In the genomic region with DNA sequence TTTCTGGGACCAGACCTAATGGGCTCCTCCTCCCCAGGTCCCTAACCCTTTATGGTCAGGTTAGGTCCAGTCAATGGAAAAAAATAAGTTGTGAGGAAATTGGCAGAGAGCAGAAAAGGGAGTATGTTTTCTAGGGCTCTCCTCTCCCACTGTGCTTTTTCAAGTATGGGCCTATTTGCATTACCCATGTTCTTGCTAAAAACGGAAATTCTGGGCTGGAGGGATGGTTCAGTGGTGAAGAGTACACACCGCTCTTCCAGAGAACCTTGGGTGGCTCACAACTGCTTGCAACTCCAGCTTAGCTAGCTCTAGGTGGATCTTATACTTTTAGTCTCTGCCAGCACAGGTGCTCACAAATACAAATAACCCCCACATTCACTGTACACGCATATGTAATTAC, we compare ENCODE assay signal across 29 mouse cellular contexts.
"Had no signal": no experiment of that assay in that cellular context is flagged by ENCODE, and none has a peak within 500 bp of the region (broad histone marks: within the 10 kb centered on the region; RNA-seq: fewer than 3 reads in every experiment).

No protein-coding gene starts in this region.

- H3K27me3 ChIP-seq: limb, embryonic 12.5 days; limb, embryonic 13.5 days; limb, embryonic 15.5 days; lung, embryonic 15.5 days; midbrain, embryonic 12.5 days; midbrain, embryonic 13.5 days; midbrain, embryonic 15.5 days; neural tube, embryonic 12.5 days had no signal

- H3K4me2 ChIP-seq: limb, embryonic 12.5 days; limb, embryonic 13.5 days; limb, embryonic 15.5 days; liver, embryonic 12.5 days; liver, embryonic 13.5 days; liver, embryonic 15.5 days; lung, embryonic 14.5 days; lung, embryonic 15.5 days; midbrain, embryonic 11.5 days; midbrain, embryonic 12.5 days; midbrain, embryonic 13.5 days; midbrain, embryonic 15.5 days; neural tube, embryonic 12.5 days had no signal

- ATAC-seq: liver, embryonic 12.5 days; liver, postnatal 0 days; midbrain, embryonic 13.5 days; midbrain, embryonic 15.5 days; midbrain, embryonic 16.5 days had no signal

- H3K36me3 ChIP-seq: limb, embryonic 10.5 days; limb, embryonic 12.5 days; limb, embryonic 13.5 days; limb, embryonic 15.5 days; liver, embryonic 12.5 days; liver, embryonic 13.5 days; liver, embryonic 15.5 days; lung, embryonic 15.5 days; midbrain, embryonic 10.5 days; midbrain, embryonic 12.5 days; midbrain, embryonic 13.5 days; midbrain, embryonic 15.5 days; neural tube, embryonic 12.5 days had no signal

- H3K4me1 ChIP-seq: limb, embryonic 10.5 days; limb, embryonic 12.5 days; limb, embryonic 13.5 days; limb, embryonic 15.5 days; liver, embryonic 12.5 days; liver, embryonic 13.5 days; liver, embryonic 15.5 days; midbrain, embryonic 10.5 days; midbrain, embryonic 12.5 days; midbrain, embryonic 13.5 days; midbrain, embryonic 15.5 days; neural tube, embryonic 12.5 days had no signal

- H3K9ac ChIP-seq: limb, embryonic 12.5 days; limb, embryonic 13.5 days; limb, embryonic 15.5 days; liver, embryonic 12.5 days; liver, embryonic 13.5 days; liver, embryonic 14.5 days; liver, embryonic 15.5 days; liver, postnatal 0 days; lung, embryonic 14.5 days; lung, embryonic 15.5 days; midbrain, embryonic 12.5 days; midbrain, embryonic 13.5 days; midbrain, embryonic 15.5 days; neural tube, embryonic 12.5 days had no signal

- H3K9me3 ChIP-seq: limb, embryonic 10.5 days; limb, embryonic 12.5 days; limb, embryonic 13.5 days; limb, embryonic 15.5 days; liver, embryonic 12.5 days; liver, embryonic 13.5 days; liver, embryonic 15.5 days; lung, embryonic 15.5 days; megakaryocyte, embryonic 14.5 days; midbrain, embryonic 10.5 days; midbrain, embryonic 12.5 days; midbrain, embryonic 13.5 days; midbrain, embryonic 15.5 days; neural tube, embryonic 12.5 days had no signal

- H3K4me3 ChIP-seq: left cerebral cortex, adult 2 months; limb, embryonic 10.5 days; limb, embryonic 12.5 days; limb, embryonic 13.5 days; limb, embryonic 15.5 days; liver, embryonic 12.5 days; liver, embryonic 13.5 days; liver, embryonic 15.5 days; lung, embryonic 15.5 days; megakaryocyte, embryonic 14.5 days; midbrain, embryonic 10.5 days; midbrain, embryonic 12.5 days; midbrain, embryonic 13.5 days; midbrain, embryonic 15.5 days; myocyte; neural tube, embryonic 12.5 days had no signal

- DNase-seq: left cerebral cortex, postnatal 4 days; liver, embryonic 13.5 days; liver, postnatal 0 days; lung, adult 2 months; lung, embryonic 14.5 days; lung, postnatal 10 days; lung, postnatal 14 days; lung, postnatal 36 days; lung, postnatal 4 days; midbrain, embryonic 14.5 days had no signal

- H3K27ac ChIP-seq: left cerebral cortex, adult 2 months; limb, embryonic 10.5 days; limb, embryonic 12.5 days; limb, embryonic 13.5 days; limb, embryonic 15.5 days; liver, embryonic 12.5 days; liver, embryonic 13.5 days; liver, embryonic 14.5 days; liver, embryonic 15.5 days; lung, embryonic 15.5 days; macrophage; midbrain, embryonic 10.5 days; midbrain, embryonic 12.5 days; midbrain, embryonic 13.5 days; midbrain, embryonic 15.5 days; neural tube, embryonic 12.5 days had no signal
